ENCODE assay signal across 8 mouse cellular contexts in the genomic region with DNA sequence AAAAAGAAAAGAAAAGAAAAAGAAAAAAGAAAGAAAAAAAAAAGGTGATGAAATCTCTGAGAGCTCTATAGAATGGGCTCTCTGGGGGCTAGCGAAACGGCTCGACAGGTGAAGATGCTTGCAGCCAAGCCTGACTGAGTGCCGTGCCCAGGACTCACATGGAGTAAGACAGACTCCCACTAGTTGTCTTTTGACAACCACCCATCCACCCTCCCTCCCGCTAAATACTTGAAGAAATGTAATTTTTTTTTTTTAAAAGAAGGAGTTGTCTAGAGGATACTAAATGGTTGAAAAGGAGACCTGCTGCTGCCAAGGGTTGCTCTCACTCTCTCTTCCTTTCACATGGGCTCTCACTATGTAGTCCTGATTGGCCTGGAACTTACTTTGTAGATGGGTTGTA. TPM values are rescaled to one million over a fixed set of nuclear protein-coding genes. Genes with fewer than 3 reads are reported as not detected.
DNase-seq lines count a peak whose midpoint lies in the region; ATAC-seq lines count a peak whose summit lies in the region.

No protein-coding gene starts in this region.

- no peaks in the 10 kb centered on the region for H3K9me3 ChIP-seq in liver, embryonic 13.5 days (replicated peaks)

- no peak for ATAC-seq in liver, embryonic 13.5 days (ENCODE audit: low read depth)
- no peak for ATAC-seq in activated CD4-positive, CD25-positive, alpha-beta regulatory T cell, adult 4 months

- H3K27me3 ChIP-seq in liver, embryonic 13.5 days, result no peaks in the 10 kb centered on the region

- peak overlapping the region; percentile 84 for H3K27ac ChIP-seq in liver, embryonic 13.5 days

- 24% methylated on average over 5 of the region's 5 CpGs for WGBS in liver, embryonic 13.5 days (ENCODE audit: insufficient replicate concordance)

- peak overlapping the region; percentile 69 for H3K9ac ChIP-seq in liver, embryonic 13.5 days

- peaks cover 15% of the 10 kb centered on the region for H3K36me3 ChIP-seq in liver, embryonic 13.5 days

- H3K4me1 ChIP-seq in liver, embryonic 13.5 days (replicated peaks), result peaks cover 52% of the 10 kb centered on the region

- peak overlapping the region; percentile 77 for H3K4me2 ChIP-seq in liver, embryonic 13.5 days

- H3K4me3 ChIP-seq in liver, embryonic 13.5 days (replicated peaks), result peak overlapping the region; percentile 99

- peak; percentile 55 for DNase-seq in cerebellum, adult 9-11 months
- no peak for DNase-seq in cerebellum, adult 11 months
- DNase-seq in thymus, postnatal 4 days, result peak; percentile 37
- DNase-seq in thymus, postnatal 0 days (ENCODE audit: low spot score), result no peak
- no peak for DNase-seq in liver, embryonic 13.5 days
- no peak for DNase-seq in MN1 (ENCODE audit: low spot score)
- no peak for DNase-seq in thymus, postnatal 25 days

RNA-seq across cellular contexts. Expression of a gene that starts 0.7 kb away (rescaled TPM):
- polyA plus RNA-seq in thymus, postnatal 0 days (2015; fragmentation: Nextera tagmentation; extraction: Ambion mirVana), result 35.8 and 38.6 TPM in 2 replicates
- 18.8 and 20.5 TPM in 2 replicates for polyA plus RNA-seq in liver, embryonic 13.5 days (2015; fragmentation: Nextera tagmentation; extraction: Ambion mirVana)
- polyA plus RNA-seq in activated CD4-positive, CD25-positive, alpha-beta regulatory T cell, adult 4 months (2017; shearing (Covaris generic)), result 10 to 100 TPM; 29.0 to 44.1 TPM

RNA-seq across cellular contexts. Expression of a gene that starts 21.0 kb away (rescaled TPM):
- polyA plus RNA-seq in thymus, postnatal 0 days (2015; fragmentation: Nextera tagmentation; extraction: Ambion mirVana), result 0.03 TPM in 1 of 2 replicates, not detected in the other
- polyA plus RNA-seq in liver, embryonic 13.5 days (2015; fragmentation: Nextera tagmentation; extraction: Ambion mirVana), result not detected in 2 replicates
- polyA plus RNA-seq in activated CD4-positive, CD25-positive, alpha-beta regulatory T cell, adult 4 months (2017; shearing (Covaris generic)), result under 1 TPM; 0.11 to 0.34 TPM

RNA-seq across cellular contexts. Expression of a gene that starts 24.0 kb away (rescaled TPM):
- 0.34 and 0.54 TPM in 2 replicates for polyA plus RNA-seq in thymus, postnatal 0 days (2015; fragmentation: Nextera tagmentation; extraction: Ambion mirVana)
- not detected in 2 replicates for polyA plus RNA-seq in liver, embryonic 13.5 days (2015; fragmentation: Nextera tagmentation; extraction: Ambion mirVana)
- not detected for polyA plus RNA-seq in activated CD4-positive, CD25-positive, alpha-beta regulatory T cell, adult 4 months (2017; shearing (Covaris generic))

RNA-seq across cellular contexts. Expression of a gene that starts 25.1 kb away (rescaled TPM):
- 0.18 TPM in 1 of 2 replicates, not detected in the other for polyA plus RNA-seq in thymus, postnatal 0 days (2015; fragmentation: Nextera tagmentation; extraction: Ambion mirVana)
- polyA plus RNA-seq in liver, embryonic 13.5 days (2015; fragmentation: Nextera tagmentation; extraction: Ambion mirVana), result 0.17 and 0.43 TPM in 2 replicates
- under 1 TPM; 0.70 to 0.78 TPM for polyA plus RNA-seq in activated CD4-positive, CD25-positive, alpha-beta regulatory T cell, adult 4 months (2017; shearing (Covaris generic))

RNA-seq across cellular contexts. Expression of a gene that starts 26.5 kb away (rescaled TPM):
- polyA plus RNA-seq in thymus, postnatal 0 days (2015; fragmentation: Nextera tagmentation; extraction: Ambion mirVana), result 33.2 and 39.3 TPM in 2 replicates
- polyA plus RNA-seq in liver, embryonic 13.5 days (2015; fragmentation: Nextera tagmentation; extraction: Ambion mirVana), result 20.9 and 23.8 TPM in 2 replicates
- polyA plus RNA-seq in activated CD4-positive, CD25-positive, alpha-beta regulatory T cell, adult 4 months (2017; shearing (Covaris generic)), result 10 to 100 TPM; 11.2 to 13.3 TPM

Comparison
In these comparisons a context has a peak if more than half of its experiments do, and no peak if none do; other contexts are left out.
1. DNase-seq: peak in cerebellum, adult 9-11 months (single experiment) and thymus, postnatal 4 days (single experiment); none in cerebellum, adult 11 months (single experiment), thymus, postnatal 0 days (single experiment), liver, embryonic 13.5 days (single experiment), MN1 (single experiment) and thymus, postnatal 25 days (single experiment).